Mouse (Mus musculus): Measurements from ENCODE around the gene Lemd2.
"Not testable (repeated sequence)": the region's sequence is repeated elsewhere in the genome, so short reads cannot be mapped to it uniquely, and the experiment has no call there.

Lemd2 gene

GRCm38 (mm10) chr17:27204075-27204909 is at the start of gene Lemd2:
Gene Lemd2 (minus strand): TSS chr17:27204469.
- DNase-seq (ENCODE audit: low spot score) = peak; percentile 95

DNA sequence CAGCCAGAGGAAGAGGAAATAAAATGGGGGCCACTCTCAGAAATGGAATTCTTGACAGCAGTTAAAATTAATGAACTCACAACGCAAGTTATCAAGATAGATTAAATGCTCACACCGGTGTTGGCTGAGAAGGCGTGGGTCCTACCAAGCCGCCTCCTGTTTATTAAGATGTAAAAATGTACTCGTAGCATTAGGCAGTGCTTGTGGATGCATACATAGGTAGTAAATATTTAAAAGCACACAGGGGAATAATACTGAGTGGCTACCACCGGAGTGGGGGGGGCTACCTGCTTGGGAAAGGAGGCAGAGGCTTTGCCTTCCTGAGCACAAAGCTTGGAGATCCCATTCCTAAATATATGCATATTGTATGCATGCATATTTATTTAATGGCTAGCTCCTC is 46.9 kb upstream of the Lemd2 start:
- DNase-seq (ENCODE audit: low spot score) = no peak

DNA sequence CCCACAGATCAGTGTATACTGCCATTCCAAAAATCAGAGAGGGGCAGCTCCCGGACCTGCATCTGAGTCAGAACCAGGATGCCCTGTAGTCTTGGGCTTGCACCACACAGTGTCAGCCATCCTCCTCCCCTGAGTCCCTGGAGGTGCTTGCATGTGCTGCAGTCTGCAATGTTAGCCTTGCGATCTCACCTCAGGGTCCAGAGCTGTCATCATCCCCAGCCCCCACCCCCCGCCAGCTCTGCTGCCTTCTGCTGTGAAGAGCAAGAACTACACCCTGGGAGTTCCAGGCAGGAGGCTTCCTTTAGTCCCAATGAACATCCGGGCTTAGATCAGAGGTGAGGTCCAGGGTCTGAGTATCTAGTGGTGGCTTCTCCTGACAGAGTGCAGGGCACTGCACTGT is 46.2 kb upstream of the Lemd2 start:
- DNase-seq (ENCODE audit: low spot score) = no peak

DNA sequence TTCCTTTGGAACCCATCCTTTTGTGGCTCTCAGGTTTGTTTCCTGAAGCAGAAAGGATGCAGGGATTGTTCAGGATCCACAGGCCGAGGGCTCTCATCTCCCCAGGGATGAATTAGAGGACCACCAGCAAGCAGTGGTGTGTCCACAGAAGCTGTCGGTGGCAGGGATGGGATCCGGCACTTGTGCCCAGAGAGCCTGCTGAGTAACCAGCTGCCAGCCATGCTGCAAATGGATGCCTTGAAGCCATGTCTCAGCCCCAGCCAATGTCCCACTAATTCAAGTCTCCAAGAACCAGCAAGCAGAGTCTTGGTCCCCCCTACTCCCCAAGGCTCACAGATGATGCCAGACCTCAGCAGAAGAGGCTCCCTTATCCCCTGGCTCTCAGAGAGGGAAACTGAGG is 44.8 kb upstream of the Lemd2 start:
- DNase-seq (ENCODE audit: low spot score) = no peak

DNA sequence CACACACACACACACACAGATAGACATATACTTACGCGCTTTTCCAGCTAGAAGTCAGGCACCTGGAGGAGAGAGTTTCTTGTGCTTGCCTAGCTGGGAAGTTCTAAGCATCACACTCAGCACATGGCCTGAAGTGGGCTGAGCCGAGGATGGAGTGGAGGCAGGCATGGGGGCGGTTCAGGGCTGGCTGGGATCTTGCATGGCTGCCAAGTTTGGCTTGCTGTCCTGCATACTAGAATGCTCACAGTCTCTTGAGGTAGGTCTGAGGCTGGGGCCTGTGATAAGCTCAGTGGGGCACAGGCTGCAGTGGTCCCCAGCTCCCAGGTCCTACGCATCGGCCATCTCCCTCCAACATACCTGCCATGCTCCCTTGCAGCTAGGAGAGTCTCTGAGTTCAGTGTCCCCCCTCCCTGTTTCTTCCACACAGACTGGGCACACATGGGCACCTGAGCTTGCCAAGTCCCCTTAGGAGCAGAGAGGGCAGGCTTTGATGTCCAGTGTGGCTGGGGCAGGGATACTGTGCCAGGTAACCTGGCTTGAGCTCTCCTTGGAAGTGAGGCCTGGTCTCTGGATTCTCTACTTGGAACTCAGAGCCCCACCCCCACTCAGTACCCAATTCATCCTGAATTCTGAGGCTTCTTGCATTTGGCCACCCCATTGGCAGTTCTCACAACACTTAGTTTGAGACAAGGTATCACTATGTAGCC is 43.6 kb upstream of the Lemd2 start:
- no peak for DNase-seq (ENCODE audit: low spot score)

GRCm38 (mm10) chr17:27245851-27246381 is 41.6 kb upstream of the Lemd2 start:
- no peak for DNase-seq (ENCODE audit: low spot score)

GRCm38 (mm10) chr17:27244912-27245311 is 40.6 kb upstream of the Lemd2 start:
- no peak for DNase-seq (ENCODE audit: low spot score)

GRCm38 (mm10) chr17:27242194-27243189 is 38.2 kb upstream of the Lemd2 start:
- DNase-seq (ENCODE audit: low spot score) = no peak

DNA sequence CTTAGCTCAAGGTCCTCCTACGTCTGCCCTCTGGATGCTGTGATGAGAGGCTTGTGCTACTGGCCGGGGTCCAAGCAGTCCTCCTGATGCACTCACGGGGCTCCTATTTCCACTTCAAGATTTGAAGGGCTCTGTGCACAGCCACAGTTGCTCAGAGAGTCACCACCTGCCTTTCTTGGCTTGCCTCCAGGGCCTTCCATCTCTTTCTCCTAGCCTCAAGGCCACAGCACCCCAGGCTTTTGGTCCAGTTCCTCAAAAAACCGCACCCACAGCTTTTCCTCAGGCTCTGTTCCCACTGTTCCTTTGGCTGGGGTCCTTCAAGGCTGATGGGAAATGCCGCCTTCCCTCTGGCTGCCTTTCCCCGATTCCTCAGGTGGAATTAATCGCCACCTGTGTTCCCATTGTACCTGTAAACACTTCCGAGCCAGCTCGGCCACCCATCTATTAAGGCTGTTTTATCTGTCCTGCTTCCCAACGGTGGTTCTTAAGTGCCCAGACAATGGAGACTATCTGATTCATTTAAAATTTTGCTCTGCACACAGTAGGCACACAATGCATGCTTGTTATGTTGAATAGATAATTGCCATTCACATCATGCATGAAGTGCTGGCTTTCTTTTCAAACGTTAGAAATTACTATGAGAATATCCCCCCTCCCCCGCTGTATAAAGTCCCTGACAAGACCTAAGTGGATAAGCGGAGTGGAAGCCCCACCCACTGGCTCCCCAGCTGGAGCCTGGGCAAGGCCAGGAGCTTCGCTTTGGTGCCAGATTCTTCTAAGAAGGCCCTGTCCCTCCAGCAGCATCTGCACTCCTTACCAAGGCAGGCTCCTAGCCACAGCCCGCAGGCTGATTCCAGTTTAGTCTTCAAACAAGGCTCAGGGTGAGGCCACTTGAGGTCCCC is 36.5 kb upstream of the Lemd2 start:
- DNase-seq (ENCODE audit: low spot score) = no peak

- no peak for DNase-seq (ENCODE audit: low spot score)
These were observed 35.7 kb upstream of the Lemd2 start for GRCm38 (mm10) chr17:27239941-27240340.

- no peak for DNase-seq (ENCODE audit: low spot score)
These were observed 34.4 kb upstream of the Lemd2 start for GRCm38 (mm10) chr17:27238637-27239036.

GRCm38 (mm10) chr17:27237731-27238130 is 33.5 kb upstream of the Lemd2 start:
- DNase-seq (ENCODE audit: low spot score) = no peak

DNA sequence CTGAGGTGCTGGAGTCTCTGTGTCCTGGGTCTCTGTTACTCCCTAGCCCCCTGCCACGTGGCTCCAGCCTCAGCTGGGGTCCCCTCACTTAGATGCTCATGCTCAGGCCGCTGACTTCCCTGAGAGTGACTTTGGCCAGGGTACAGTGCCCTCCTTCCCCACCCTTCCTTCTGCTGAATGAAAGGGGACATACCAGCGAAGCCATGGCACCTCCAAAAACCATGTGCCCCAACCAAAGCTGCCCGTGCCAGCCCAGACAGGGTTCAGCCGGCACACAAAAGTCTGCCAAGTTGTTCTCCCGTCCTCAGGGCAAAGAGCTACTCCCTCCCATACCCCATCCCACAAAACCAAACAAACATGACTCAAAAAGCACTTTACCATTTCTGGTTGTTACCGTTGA is 29.0 kb upstream of the Lemd2 start:
- DNase-seq (ENCODE audit: low spot score) = no peak

- no peak for DNase-seq (ENCODE audit: low spot score)
These were observed 27.9 kb upstream of the Lemd2 start for GRCm38 (mm10) chr17:27232176-27232575.

GRCm38 (mm10) chr17:27231586-27231985 is 27.3 kb upstream of the Lemd2 start:
- DNase-seq (ENCODE audit: low spot score) = not testable (repeated sequence)

GRCm38 (mm10) chr17:27231146-27231503 is 26.9 kb upstream of the Lemd2 start:
- no peak for DNase-seq (ENCODE audit: low spot score)

- no peak for DNase-seq (ENCODE audit: low spot score)
These were observed 26.3 kb upstream of the Lemd2 start for GRCm38 (mm10) chr17:27230455-27231145.

DNA sequence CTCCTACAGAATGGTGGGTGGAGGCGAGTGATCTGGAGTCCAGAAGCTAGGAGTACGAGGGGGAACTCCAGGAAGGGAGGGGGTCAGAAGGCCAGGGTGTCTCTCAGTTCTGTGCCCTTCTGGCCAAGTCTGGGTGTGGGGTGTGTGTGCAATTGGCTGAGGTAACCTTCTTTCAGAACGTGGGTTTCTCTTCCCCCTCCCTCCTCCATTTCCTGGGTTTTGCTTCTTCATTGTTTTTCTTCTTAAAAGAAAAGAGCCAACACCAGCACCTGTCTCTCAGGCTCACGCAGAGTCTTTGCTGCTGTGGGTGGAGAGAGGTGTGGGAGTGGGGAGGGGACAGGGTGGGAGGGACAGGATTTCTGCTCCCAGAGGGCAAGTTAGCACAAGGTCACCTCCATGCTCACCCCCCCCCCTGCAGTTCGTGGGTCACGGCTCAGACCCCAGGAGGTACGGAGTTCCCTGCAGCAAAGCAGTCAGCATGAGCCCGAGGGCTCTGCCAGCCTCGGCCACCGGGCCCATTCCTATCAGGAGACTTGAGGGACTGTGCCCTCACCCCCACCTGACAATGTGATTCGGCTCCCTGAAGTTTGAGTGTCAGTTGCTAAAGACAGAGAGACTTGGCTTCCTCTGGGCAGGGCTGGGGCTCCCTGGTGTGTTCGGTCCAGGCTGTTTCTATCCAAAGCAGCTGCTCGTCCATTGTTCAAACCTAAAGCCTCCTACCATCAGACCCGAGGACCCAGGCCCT is 25.6 kb upstream of the Lemd2 start:
- DNase-seq (ENCODE audit: low spot score) = no peak

DNA sequence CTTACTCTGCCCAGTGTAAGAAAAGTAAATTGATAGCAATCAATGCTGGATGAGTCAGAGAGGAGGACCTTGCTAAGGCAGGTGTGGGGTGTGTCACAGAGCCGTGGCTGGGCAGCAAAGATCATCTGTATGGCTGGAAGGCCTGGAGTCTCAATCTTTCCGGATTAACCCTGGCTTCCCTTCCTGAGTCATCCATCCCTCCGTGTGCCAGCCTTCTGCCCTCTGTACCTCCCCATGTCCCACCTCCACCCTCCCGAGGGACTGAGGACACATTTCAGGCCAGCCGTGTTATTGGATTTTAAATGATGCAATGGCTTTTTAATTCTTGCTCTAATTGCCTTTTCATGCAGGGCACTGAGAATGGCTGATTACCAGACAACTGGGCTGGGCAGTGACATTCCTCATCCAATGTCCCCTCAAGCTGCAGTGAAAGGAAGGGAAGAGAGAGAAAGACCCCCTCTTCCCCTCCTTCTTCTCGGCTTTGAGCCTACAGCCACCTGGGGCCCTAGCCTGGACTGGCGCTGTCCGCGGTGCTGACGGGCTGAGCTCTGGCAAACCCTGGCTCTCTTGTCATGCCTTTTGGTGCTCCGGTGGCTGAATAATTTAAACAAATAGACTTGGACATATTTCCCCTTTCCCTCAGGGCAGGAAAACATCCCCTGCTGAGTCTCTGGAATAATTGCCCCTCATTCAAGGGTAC is 24.1 kb upstream of the Lemd2 start:
- DNase-seq (ENCODE audit: low spot score) = no peak
